Mouse (Mus musculus): ENCODE measurements around the gene Gnpat. TPM values are rescaled to one million over a fixed set of nuclear protein-coding genes. Genes with fewer than 3 reads are reported as not detected.
"Not testable (repeated sequence)": the region's sequence is repeated elsewhere in the genome, so short reads cannot be mapped to it uniquely, and the experiment has no call there.

Gene Gnpat
- polyA plus RNA-seq, 1 experiment from 2014 or later, result 66.4 TPM

DNA sequence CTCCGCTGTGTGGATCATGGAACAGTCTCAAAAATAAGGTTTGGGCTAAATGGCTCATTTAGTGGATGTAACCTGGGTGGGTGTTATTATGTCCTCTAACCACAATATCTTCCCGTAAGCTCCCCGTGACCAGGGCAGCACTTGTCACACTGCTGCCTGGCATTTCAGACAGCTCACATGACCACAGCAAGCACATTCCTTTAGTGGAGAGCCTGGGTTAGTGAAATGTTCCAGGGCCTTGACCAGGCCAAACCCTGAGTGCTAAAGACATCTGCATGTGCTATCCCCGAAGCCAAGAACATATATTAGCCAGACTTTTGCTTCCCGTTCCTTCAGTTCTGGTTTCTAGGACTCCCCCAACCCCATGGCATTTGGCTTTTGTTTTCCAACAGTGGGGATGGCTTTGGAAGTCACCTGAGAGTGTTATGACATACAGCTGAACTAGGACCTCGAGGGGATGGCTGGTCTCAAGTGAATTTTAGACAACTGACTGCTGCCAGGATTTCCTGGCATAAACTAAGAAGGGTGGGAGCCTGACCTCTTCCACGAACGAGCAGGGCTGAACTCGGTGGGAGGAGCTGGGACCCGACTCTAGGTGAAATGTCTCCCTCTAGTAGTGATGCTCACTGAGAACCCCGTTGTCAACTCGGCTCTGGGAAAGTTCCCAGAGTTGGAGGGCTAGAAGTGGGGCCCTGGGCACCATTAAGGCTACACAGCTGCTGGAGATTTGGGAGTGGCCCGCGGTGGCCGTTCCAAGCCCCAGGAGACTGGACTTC lies 29.2 kb upstream of the Gnpat start:
- no peak overlapping the region for H3K4me3 ChIP-seq (ENCODE audit: inconsistent target)
- no peak overlapping the region for H3K27ac ChIP-seq
- H3K36me3 ChIP-seq (ENCODE audit: inconsistent target), result no peaks in the 10 kb centered on the region
- no peaks in the 10 kb centered on the region for H3K79me2 ChIP-seq (ENCODE audit: inconsistent target)
- WGBS (ENCODE audit: missing documents), result 48% methylated on average over 15 of the region's 15 CpGs

GRCm38 (mm10) chr8:124835848-124836247 lies 27.0 kb upstream of the Gnpat start:
- Histone ChIP-seq H3K4me3 (ENCODE audit: inconsistent target) (no peak overlapping the region), H3K79me2 (ENCODE audit: inconsistent target) (no peaks in the 10 kb centered on the region), H3K27ac (no peak overlapping the region), H3K36me3 (ENCODE audit: inconsistent target) (peaks cover 12% of the 10 kb centered on the region; the same call in 1 of the 2 replicates)

- no peak overlapping the region for H3K27ac ChIP-seq
- H3K79me2 ChIP-seq (ENCODE audit: inconsistent target), result no peaks in the 10 kb centered on the region
- no peak overlapping the region for H3K4me3 ChIP-seq (ENCODE audit: inconsistent target)
- WGBS (ENCODE audit: missing documents), result 91% methylated on average over 7 of the region's 7 CpGs
- peaks cover 12% of the 10 kb centered on the region; the same call in 1 of the 2 replicates for H3K36me3 ChIP-seq (ENCODE audit: inconsistent target)
These were observed 26.6 kb upstream of the Gnpat start for GRCm38 (mm10) chr8:124836273-124836672.

DNA sequence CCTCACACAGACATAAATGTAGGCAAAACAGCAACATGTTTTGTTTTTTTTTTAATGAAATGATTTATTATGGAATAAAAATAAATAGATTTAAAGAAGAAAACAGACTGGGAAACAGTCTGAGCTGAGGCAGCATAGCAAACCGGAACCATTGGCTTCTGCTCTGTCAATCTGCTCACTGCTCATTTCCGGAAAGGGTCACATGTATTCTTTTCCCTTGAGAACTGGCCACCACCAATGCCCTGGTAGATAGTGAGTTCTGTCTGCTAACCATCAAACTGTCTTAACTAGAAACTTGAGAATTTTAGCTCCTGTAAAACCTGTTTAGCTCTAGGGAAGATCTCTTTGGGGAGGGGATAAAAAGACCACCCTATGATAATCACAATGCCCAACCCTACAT lies 25.9 kb upstream of the Gnpat start:
- 60% methylated on average over 2 of the region's 2 CpGs for WGBS (ENCODE audit: missing documents)
- Histone ChIP-seq H3K36me3 (ENCODE audit: inconsistent target) (peaks cover 16% of the 10 kb centered on the region; the same call in 1 of the 2 replicates), H3K79me2 (ENCODE audit: inconsistent target) (no peaks in the 10 kb centered on the region), H3K4me3 (ENCODE audit: inconsistent target) (no peak overlapping the region), H3K27ac (peak overlapping the region; percentile 24)

- Histone ChIP-seq H3K4me3 (ENCODE audit: inconsistent target) (no peak overlapping the region), H3K27ac (no peak overlapping the region), H3K79me2 (ENCODE audit: inconsistent target) (no peaks in the 10 kb centered on the region), H3K36me3 (ENCODE audit: inconsistent target) (peaks cover 16% of the 10 kb centered on the region; the same call in 1 of the 2 replicates)
- WGBS (ENCODE audit: missing documents), result 41% methylated on average over 2 of the region's 2 CpGs
These were observed 24.9 kb upstream of the Gnpat start for GRCm38 (mm10) chr8:124837956-124838355.

DNA sequence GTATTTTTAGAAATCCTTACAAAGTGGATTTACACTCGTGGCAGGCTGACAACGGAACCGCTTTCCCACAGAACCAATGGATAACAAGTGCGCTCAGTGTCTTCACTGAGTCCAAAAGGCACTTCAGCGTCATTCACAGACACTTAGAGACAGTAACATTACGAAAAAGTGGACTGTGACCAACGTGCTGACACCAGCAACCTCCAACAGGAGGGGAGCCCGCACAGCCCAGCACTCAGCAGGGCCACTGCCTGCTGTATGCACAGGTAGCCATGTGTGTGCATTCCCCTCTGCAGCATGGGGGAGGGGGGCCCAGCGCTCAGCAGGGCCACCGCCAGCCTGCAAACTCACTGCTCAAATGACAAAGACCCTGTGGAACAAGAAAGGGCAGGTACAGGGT lies 23.5 kb upstream of the Gnpat start:
- peaks cover 16% of the 10 kb centered on the region; the same call in 1 of the 2 replicates for H3K36me3 ChIP-seq (ENCODE audit: inconsistent target)
- WGBS (ENCODE audit: missing documents), result 91% methylated on average over 10 of the region's 10 CpGs
- H3K4me3 ChIP-seq (ENCODE audit: inconsistent target), result no peak overlapping the region
- H3K79me2 ChIP-seq (ENCODE audit: inconsistent target), result no peaks in the 10 kb centered on the region
- no peak overlapping the region for H3K27ac ChIP-seq

GRCm38 (mm10) chr8:124840900-124841299 lies 21.9 kb upstream of the Gnpat start:
- Histone ChIP-seq H3K36me3 (ENCODE audit: inconsistent target) (peaks cover 16% of the 10 kb centered on the region; the same call in 1 of the 2 replicates), H3K79me2 (ENCODE audit: inconsistent target) (no peaks in the 10 kb centered on the region), H3K4me3 (ENCODE audit: inconsistent target) (no peak overlapping the region), H3K27ac (no peak overlapping the region)
- 96% methylated on average over 7 of the region's 7 CpGs for WGBS (ENCODE audit: missing documents)

DNA sequence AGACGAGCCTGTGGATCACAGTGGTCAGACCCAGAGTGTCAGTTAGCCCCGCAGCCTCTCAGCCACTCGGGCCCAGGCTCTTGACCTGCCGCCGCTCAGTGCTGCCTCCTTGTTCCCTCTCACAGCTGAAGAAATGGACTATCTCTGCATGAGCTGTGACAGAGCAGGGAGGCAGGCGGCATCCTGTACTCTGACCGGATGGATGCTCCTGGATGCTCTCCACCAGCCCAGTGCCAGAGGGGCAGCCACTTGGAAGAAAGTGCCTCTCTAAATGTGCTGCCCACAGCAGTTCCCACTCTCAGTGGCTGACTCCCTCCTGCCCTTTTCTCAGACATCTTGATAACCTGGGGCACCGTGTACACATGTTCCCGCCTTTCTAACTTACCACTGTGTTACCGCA lies 21.1 kb upstream of the Gnpat start:
- H3K79me2 ChIP-seq (ENCODE audit: inconsistent target), result no peaks in the 10 kb centered on the region
- no peak overlapping the region for H3K27ac ChIP-seq
- H3K4me3 ChIP-seq (ENCODE audit: inconsistent target), result no peak overlapping the region
- peaks cover 16% of the 10 kb centered on the region; the same call in 1 of the 2 replicates for H3K36me3 ChIP-seq (ENCODE audit: inconsistent target)
- WGBS (ENCODE audit: missing documents), result 98% methylated on average over 10 of the region's 10 CpGs

DNA sequence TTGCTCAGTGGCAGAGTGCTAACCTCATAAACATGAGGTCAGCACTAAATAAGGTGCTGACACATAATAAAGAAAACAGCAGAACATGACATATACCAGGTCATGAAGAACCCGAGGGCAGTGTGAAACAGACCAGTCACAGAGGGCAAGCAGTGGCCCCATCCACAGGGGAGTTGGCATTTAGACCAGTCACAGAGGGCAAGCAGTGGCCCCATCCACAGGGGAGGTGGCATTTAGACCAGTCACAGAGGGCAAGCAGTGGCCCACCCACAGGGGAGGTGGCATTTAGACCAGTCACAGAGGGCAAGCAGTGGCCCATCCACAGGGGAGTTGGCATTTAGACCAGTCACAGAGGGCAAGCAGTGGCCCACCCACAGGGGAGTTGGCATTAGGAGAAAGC lies 19.9 kb upstream of the Gnpat start:
- not testable (repeated sequence) for H3K79me2 ChIP-seq (ENCODE audit: inconsistent target); H3K27ac ChIP-seq; H3K4me3 ChIP-seq (ENCODE audit: inconsistent target)
- 92% methylated on average over 1 of the region's 1 CpGs for WGBS (ENCODE audit: missing documents)
- peaks cover 16% of the 10 kb centered on the region; the same call in 1 of the 2 replicates for H3K36me3 ChIP-seq (ENCODE audit: inconsistent target)

GRCm38 (mm10) chr8:124845131-124845530 lies 17.7 kb upstream of the Gnpat start:
- Histone ChIP-seq H3K79me2 (ENCODE audit: inconsistent target) (no peaks in the 10 kb centered on the region), H3K36me3 (ENCODE audit: inconsistent target) (peaks cover 8% of the 10 kb centered on the region; the same call in 1 of the 2 replicates), H3K4me3 (ENCODE audit: inconsistent target) (no peak overlapping the region), H3K27ac (no peak overlapping the region)
- WGBS (ENCODE audit: missing documents), result 79% methylated on average over 3 of the region's 3 CpGs

DNA sequence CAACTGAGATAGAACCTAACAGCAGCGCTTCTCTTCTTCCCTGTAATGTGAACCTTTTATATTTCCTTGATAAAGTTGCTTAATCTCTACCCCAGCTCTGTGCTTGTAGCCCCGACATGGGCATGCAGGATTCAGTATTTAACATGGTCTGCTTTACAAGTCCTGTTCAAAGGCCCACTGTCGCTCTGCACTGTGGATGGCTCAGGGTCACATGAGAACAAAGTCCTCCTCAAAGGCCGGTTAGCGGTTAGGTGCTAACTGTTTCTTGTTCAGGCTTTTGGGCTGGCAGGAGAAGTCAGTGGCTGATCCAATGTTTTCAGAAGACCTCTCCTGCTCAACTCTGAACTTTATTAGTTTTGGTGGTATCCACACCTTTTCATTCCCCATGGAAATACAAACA lies 17.3 kb upstream of the Gnpat start:
- H3K4me3 ChIP-seq (ENCODE audit: inconsistent target), result no peak overlapping the region
- peaks cover 4% of the 10 kb centered on the region; the same call in 1 of the 2 replicates for H3K36me3 ChIP-seq (ENCODE audit: inconsistent target)
- H3K79me2 ChIP-seq (ENCODE audit: inconsistent target), result no peaks in the 10 kb centered on the region
- 97% methylated on average over 5 of the region's 5 CpGs for WGBS (ENCODE audit: missing documents)
- H3K27ac ChIP-seq, result no peak overlapping the region

DNA sequence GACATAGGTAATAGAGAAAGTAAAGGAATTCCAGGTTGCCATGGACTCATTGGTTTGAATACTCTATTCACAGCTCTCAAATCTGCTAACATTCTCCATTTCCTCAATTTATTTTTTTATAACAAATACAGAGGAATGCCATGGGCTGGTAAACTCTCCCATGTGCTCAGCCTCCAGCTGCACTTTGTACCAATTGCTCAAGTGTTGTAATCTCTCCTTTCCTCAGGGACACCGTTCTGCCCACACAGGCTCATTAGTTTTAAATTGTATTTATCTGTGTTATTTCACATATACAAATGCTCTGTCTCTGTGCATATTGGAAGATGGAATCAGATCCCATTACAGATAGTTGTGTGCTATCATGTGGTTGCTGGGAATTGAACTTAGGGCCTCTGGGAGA lies 9.3 kb upstream of the Gnpat start:
- 100% methylated on average over 1 of the region's 1 CpGs for WGBS (ENCODE audit: missing documents)
- H3K79me2 ChIP-seq (ENCODE audit: inconsistent target), result no peaks in the 10 kb centered on the region
- no peak overlapping the region for H3K4me3 ChIP-seq (ENCODE audit: inconsistent target)
- H3K27ac ChIP-seq, result no peak overlapping the region
- H3K36me3 ChIP-seq (ENCODE audit: inconsistent target), result no peaks in the 10 kb centered on the region

DNA sequence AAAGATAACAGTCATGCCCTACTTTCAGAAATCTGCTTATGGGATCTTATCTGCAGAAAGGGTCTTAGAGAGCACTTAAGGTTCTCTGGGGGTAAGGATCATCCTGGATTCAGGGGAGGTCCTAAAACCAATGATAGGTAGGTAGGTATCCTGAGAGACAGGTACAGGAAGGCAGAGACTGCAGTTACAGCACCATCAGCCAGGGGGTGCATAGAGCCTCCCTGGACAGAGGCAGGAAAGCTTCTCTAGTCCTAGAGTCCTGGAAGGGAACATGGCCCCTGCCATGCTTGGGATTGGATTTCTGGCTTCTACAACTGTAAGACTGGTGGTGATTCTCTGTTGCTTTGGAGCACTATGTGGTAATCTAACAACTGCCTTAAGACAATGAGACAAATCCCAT lies 3.4 kb upstream of the Gnpat start:
- Histone ChIP-seq H3K36me3 (ENCODE audit: inconsistent target) (0 out of 2 replicates have a peak, but pooled peaks cover 8% of the 10 kb centered on the region), H3K79me2 (ENCODE audit: inconsistent target) (peaks cover 27% of the 10 kb centered on the region), H3K27ac (no peak overlapping the region), H3K4me3 (ENCODE audit: inconsistent target) (no peak overlapping the region)

- H3K4me3 ChIP-seq (ENCODE audit: inconsistent target), result no peak overlapping the region
- 97% methylated on average over 3 of the region's 3 CpGs for WGBS (ENCODE audit: missing documents)
- H3K79me2 ChIP-seq (ENCODE audit: inconsistent target), result peaks cover 34% of the 10 kb centered on the region
- H3K27ac ChIP-seq, result no peak overlapping the region
- H3K36me3 ChIP-seq (ENCODE audit: inconsistent target), result 0 out of 2 replicates have a peak, but pooled peaks cover 8% of the 10 kb centered on the region
These were observed 2.6 kb upstream of the Gnpat start for GRCm38 (mm10) chr8:124860188-124860587.

GRCm38 (mm10) chr8:124863163-124863677 lies 387 bp downstream of the Gnpat start:
- Histone ChIP-seq H3K4me3 (ENCODE audit: inconsistent target) (peak overlapping the region; percentile 96), H3K36me3 (ENCODE audit: inconsistent target) (0 out of 2 replicates have a peak, but pooled peaks cover 8% of the 10 kb centered on the region), H3K79me2 (ENCODE audit: inconsistent target) (peaks cover 64% of the 10 kb centered on the region), H3K27ac (peak overlapping the region; percentile 62)
- under 1% methylated on average over 33 of the region's 33 CpGs for WGBS (ENCODE audit: missing documents)

Data from macrophage (primary cell).